In the genomic region with DNA sequence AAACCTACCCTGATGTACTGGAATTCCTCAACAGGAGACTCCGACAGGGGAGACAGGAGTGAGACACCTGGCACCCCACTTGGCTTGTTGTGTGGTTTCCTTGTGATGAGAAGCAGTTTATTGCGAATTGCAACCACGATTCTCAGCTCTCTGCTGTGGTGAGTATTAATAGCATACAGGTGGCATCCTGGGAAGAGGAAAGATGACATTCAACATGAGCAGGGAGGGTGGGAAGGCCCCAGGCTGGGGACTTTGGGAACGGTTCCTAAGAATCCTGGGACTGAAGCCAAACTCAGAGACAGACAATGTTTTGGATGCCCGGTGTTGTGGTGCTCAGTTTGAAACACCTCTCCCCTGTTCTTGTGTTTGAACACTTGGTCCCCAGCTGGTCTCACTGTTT, we compare ENCODE assay signal across 23 mouse cellular contexts. TPM values are rescaled to one million over a fixed set of nuclear protein-coding genes. Genes with fewer than 3 reads are reported as not detected.
DNase-seq lines count a peak whose midpoint lies in the region; ATAC-seq lines count a peak whose summit lies in the region.
"Had no signal": no experiment of that assay in that cellular context is flagged by ENCODE, and none has a peak within 500 bp of the region (broad histone marks: within the 10 kb centered on the region; RNA-seq: fewer than 3 reads in every experiment).

No protein-coding gene starts in this region.

- ATAC-seq in cerebellum, adult (ENCODE audit: insufficient number of reproducible peaks, low FRiP score, low TSS enrichment) = peak; percentile 72; the same call in 1 of the 2 replicates
- ATAC-seq in heart, embryonic 11.5 days (replicated peaks; ENCODE audit: insufficient number of reproducible peaks, low FRiP score, low TSS enrichment) = no peak
- ATAC-seq: activated CD4-positive, CD25-positive, alpha-beta regulatory T cell, adult 4 months; CD4-positive, CD25-positive, alpha-beta regulatory T cell, adult 4 months; inflammation-experienced regulatory T-cells, adult 6 months had no signal

- DNase-seq in cerebellum, postnatal 4 days (ENCODE audit: low spot score in 2 of 2) = no peak
- DNase-seq in heart, postnatal 4 days = peak; percentile 24
- DNase-seq in cerebellum, adult 11 months = peak; percentile 70
- peak; percentile 80 to 81 for DNase-seq in cerebellum, postnatal 10 days
- no peak for DNase-seq in embryo, embryonic 10.5 days (ENCODE audit: low spot score)
- DNase-seq in urinary bladder, adult 18-20 months (ENCODE audit: low spot score in 2 of 2) = no peak
- DNase-seq: adrenal gland, postnatal 10 days; gastrocnemius, postnatal 10 days; kidney, adult 2 months; kidney, postnatal 10 days; lung, postnatal 14 days; midbrain, embryonic 14.5 days; spleen, adult 18-20 months; thymus, adult 18-20 months; thymus, postnatal 4 days had no signal

- no peaks in the 10 kb centered on the region for H3K9me3 ChIP-seq in heart, embryonic 11.5 days (replicated peaks; ENCODE audit: control insufficient read depth, low read length)
- H3K9me3 ChIP-seq: hindbrain, embryonic 13.5 days; limb, embryonic 15.5 days had no signal

- H3K9ac ChIP-seq in heart, embryonic 11.5 days (ENCODE audit: low read depth, low read length) = no peak overlapping the region
- H3K9ac ChIP-seq: hindbrain, embryonic 13.5 days; limb, embryonic 15.5 days had no signal

- H3K4me1 ChIP-seq in heart, embryonic 11.5 days (ENCODE audit: control insufficient read depth, insufficient read depth, low read length) = no peaks in the 10 kb centered on the region
- H3K4me1 ChIP-seq: hindbrain, embryonic 13.5 days; limb, embryonic 15.5 days had no signal

- 74% methylated on average over 5 of the region's 5 CpGs for WGBS in heart, embryonic 11.5 days (ENCODE audit: insufficient replicate concordance)

- H3K36me3 ChIP-seq in heart, embryonic 11.5 days (ENCODE audit: control insufficient read depth, insufficient read depth, low read length) = no peaks in the 10 kb centered on the region

- no peak overlapping the region for H3K4me3 ChIP-seq in heart, embryonic 11.5 days (ENCODE audit: low read depth, low read length)
- H3K4me3 ChIP-seq: hindbrain, embryonic 13.5 days; limb, embryonic 15.5 days; myocyte had no signal

- H3K27me3 ChIP-seq in heart, embryonic 11.5 days (ENCODE audit: control insufficient read depth, insufficient read depth, low read length) = no peaks in the 10 kb centered on the region
- H3K27me3 ChIP-seq: hindbrain, embryonic 13.5 days; limb, embryonic 15.5 days had no signal

- no peak overlapping the region for H3K27ac ChIP-seq in heart, embryonic 11.5 days (ENCODE audit: low read depth, low read length)
- H3K27ac ChIP-seq: hindbrain, embryonic 13.5 days; limb, embryonic 15.5 days had no signal

- H3K4me2 ChIP-seq in heart, embryonic 11.5 days = no peak overlapping the region
- H3K4me2 ChIP-seq: hindbrain, embryonic 13.5 days; limb, embryonic 15.5 days had no signal

RNA-seq across cellular contexts. Expression of a gene that starts 23.2 kb away (rescaled TPM):
- total RNA-seq in heart, postnatal 4 days (2021) = 10 to 100 TPM; 12.4 to 13.5 TPM
- 12.1 and 13.2 TPM in 2 replicates for polyA plus RNA-seq in heart, embryonic 11.5 days (2014; fragmentation: Nextera tagmentation; extraction: Ambion mirVana)

RNA-seq across cellular contexts. Expression of a gene that starts 43.6 kb away (rescaled TPM):
- 10 to 100 TPM; 12.9 to 13.4 TPM for total RNA-seq in heart, postnatal 4 days (2021)
- 6.7 and 7.4 TPM in 2 replicates for polyA plus RNA-seq in heart, embryonic 11.5 days (2014; fragmentation: Nextera tagmentation; extraction: Ambion mirVana)

RNA-seq across cellular contexts. Expression of a gene that starts 43.7 kb away (rescaled TPM):
- 100 to 1,000 TPM; 151 to 169 TPM for total RNA-seq in heart, postnatal 4 days (2021)
- polyA plus RNA-seq in heart, embryonic 11.5 days (2014; fragmentation: Nextera tagmentation; extraction: Ambion mirVana) = 131 and 158 TPM in 2 replicates

Comparison
In these comparisons a context has a peak if more than half of its experiments do, and no peak if none do; other contexts are left out.
1. DNase-seq: peak in heart, postnatal 4 days (single experiment), cerebellum, adult 11 months (single experiment) and cerebellum, postnatal 10 days (2 of 2); none in cerebellum, postnatal 4 days (0 of 2), embryo, embryonic 10.5 days (single experiment) and urinary bladder, adult 18-20 months (0 of 2).